Mouse (Mus musculus) megakaryocyte, embryonic 14.5 days (primary cell): ENCODE measurements around the gene Mum1l1. TPM values are rescaled to one million over a fixed set of nuclear protein-coding genes. Genes with fewer than 3 reads are reported as not detected.
"Not testable (repeated sequence)": the region's sequence is repeated elsewhere in the genome, so short reads cannot be mapped to it uniquely, and the experiment has no call there.

Experiments used
- H3K27me3 ChIP-seq: replicated peaks from 2 replicates; pipeline ENCODE3; 2012; ENCODE audit warnings: inconsistent platforms
- H3K36me3 ChIP-seq: replicated peaks from 2 replicates; pipeline ENCODE3; 2012; ENCODE audit warnings: low read length, inconsistent platforms, mixed read lengths
- H3K4me1 ChIP-seq: 2 replicates; pipeline ENCODE4 v1.6.1; 2012; ENCODE audit warnings: inconsistent platforms
- H3K4me3 ChIP-seq: replicated peaks from 2 replicates; pipeline ENCODE3; 2012; ENCODE audit warnings: moderate library complexity, mild to moderate bottlenecking, inconsistent platforms
- H3K9me3 ChIP-seq: 2 replicates; pipeline ENCODE4 v1.6.1; 2012; ENCODE audit warnings: inconsistent platforms
- FLI1 ChIP-seq: IDR thresholded peaks from 2 replicates; pipeline ENCODE4 v1.6.1; 2012; ENCODE audit warnings: low read length, inconsistent platforms, mixed read lengths
- GATA1 ChIP-seq: IDR thresholded peaks from 3 replicates; pipeline ENCODE4 v1.6.1; 2012; ENCODE audit warnings: mixed read lengths, low read length, inconsistent platforms, borderline replicate concordance
- polyA plus RNA-seq: library from polyadenylated mRNA; stranded (reverse); fragments of >175 nt; gene quantifications from 2 replicates; pipeline ENCODE4 v1.2.3, GENCODE M21; 2012; ENCODE audit warnings: low replicate concordance; ENCODE audit not compliant: insufficient read depth

Mum1l1 gene
- polyA plus RNA-seq, result not detected in 2 replicates

GRCm38 (mm10) chrX:139209829-139210225 is at the start of gene Mum1l1:
Gene Mum1l1, plus strand, starts transcription at chrX:139210042.
- Histone ChIP-seq H3K27me3 (peaks cover 10% of the 10 kb centered on the region), H3K36me3 (no peaks in the 10 kb centered on the region), H3K9me3 (no peaks in the 10 kb centered on the region), H3K4me1 (no peaks in the 10 kb centered on the region), H3K4me3 (peak within 1 kb of the TSS; percentile 82)
- no peak for TF ChIP-seq FLI1
- TF ChIP-seq GATA1, result no peak

DNA sequence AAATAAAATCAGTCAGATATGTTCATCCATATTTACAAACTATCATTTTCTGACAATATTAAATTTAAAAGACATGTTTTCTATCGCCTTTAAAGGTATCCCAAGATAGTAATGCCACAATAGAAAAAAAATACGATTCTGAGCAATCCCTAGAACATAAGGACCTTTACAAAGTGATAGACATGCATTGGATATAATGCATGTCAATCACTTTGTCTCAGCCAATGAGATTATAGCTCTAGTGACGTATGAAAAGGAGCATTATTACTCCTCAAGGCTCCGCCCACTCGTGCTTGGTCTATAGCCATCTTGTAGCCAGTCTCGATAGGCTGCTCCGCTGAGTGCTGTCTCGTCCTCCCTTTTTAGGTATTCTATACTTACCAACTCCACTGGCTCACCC is 30.9 kb upstream of the Mum1l1 start, which contains the start of gene 4933428M09Rik:
TSS of gene 4933428M09Rik (plus strand) at position 301 of the 400 bp plus-strand sequence.
- Histone ChIP-seq H3K9me3 (no peaks in the 10 kb centered on the region; the same call in 1 of the 2 replicates), H3K4me3 (no peak within 1 kb of the TSS), H3K36me3 (no peaks in the 10 kb centered on the region), H3K27me3 (peaks cover 2% of the 10 kb centered on the region), H3K4me1 (no peaks in the 10 kb centered on the region)
- no peak for TF ChIP-seq GATA1
- TF ChIP-seq FLI1, result no peak

GRCm38 (mm10) chrX:139191506-139191905 is 18.3 kb upstream of the Mum1l1 start:
- not testable (repeated sequence) for H3K4me3 ChIP-seq, H3K27me3 ChIP-seq, H3K36me3 ChIP-seq, H3K4me1 ChIP-seq, H3K9me3 ChIP-seq

DNA sequence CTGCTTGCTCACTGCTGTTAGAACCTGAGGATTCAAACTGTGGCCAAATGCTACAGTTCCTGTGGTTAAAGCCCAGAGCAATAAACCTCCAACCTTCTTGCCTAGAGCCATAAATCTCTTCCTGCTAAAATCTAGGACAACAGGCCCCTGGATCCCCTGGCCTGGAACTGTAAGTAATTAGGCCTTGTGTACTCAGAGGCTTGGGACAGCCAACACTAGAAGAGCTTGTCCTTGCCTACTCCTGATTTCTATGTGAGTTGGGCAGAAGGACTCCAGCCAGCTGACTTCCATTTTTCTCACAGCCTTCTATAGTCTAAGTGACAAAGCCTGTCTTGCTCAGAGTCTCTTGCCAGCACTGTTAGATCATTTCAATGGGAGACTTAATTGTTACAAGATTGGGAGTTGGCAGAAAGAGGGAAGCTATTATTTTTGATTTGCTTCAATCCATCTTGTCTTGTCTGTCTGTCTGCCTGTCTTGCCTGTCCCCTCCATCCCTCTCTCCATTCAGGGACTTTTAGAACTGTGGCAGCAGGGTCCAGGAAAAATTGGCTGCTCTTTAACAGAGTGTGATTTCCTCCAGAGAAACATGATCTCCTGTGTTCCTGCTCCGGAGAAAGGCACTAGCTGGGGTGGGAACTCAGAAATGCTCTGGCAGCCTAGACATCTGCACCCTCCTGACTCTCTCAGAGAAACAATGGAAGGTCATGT is 15.1 kb upstream of the Mum1l1 start:
- Histone ChIP-seq H3K4me3 (no peak overlapping the region), H3K4me1 (no peaks in the 10 kb centered on the region), H3K27me3 (peaks cover 6% of the 10 kb centered on the region), H3K9me3 (no peaks in the 10 kb centered on the region), H3K36me3 (no peaks in the 10 kb centered on the region)
- TF ChIP-seq GATA1 (no peak), FLI1 (no peak)

- H3K36me3 ChIP-seq, H3K4me1 ChIP-seq, H3K9me3 ChIP-seq, H3K27me3 ChIP-seq, H3K4me3 ChIP-seq: not testable (repeated sequence)
Measured at GRCm38 (mm10) chrX:139209191-139209828, 532 bp upstream of the Mum1l1 start.

DNA sequence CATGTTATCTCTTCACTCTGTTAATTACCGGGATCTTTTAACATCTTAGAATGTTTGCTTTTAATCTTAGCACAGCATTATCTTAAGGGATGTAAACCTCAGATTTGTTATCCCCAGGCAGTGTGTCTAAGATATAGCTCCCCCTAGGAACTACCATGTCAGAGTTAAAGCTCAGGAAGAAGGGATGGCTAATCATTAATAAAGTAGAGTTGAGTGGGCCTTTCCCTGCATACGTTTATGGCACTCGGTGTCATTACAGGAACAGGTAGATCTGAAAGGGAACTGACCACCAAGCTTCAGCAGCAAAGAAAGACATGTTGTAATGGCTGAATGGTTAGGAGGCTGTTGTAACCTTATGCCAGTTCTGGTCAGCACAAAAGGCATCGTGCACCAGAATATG is 4.9 kb downstream of the Mum1l1 start:
- no peak overlapping the region for H3K4me3 ChIP-seq
- TF ChIP-seq GATA1 (no peak), FLI1 (no peak)
- no peaks in the 10 kb centered on the region for H3K9me3 ChIP-seq
- peaks cover 13% of the 10 kb centered on the region for H3K27me3 ChIP-seq
- no peaks in the 10 kb centered on the region for H3K36me3 ChIP-seq
- no peaks in the 10 kb centered on the region for H3K4me1 ChIP-seq

DNA sequence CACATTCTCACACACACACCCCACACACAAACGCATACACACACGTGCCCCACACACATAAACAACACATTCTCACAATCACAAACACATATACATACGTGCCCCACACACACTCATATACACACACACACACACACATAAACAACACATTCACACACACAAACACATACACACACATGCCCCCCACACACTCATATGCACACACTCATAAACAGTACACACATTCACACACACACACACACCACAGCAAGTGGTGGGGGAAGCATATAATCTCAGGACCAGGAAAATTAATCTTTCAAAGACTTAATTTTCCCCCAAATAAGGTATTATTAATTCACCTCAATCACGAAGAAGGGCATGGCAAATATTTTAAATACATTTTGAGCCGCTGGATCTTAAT is 6.6 kb downstream of the Mum1l1 start:
- peaks cover 11% of the 10 kb centered on the region for H3K27me3 ChIP-seq
- no peak overlapping the region for H3K4me3 ChIP-seq

GRCm38 (mm10) chrX:139216991-139217593 is 7.2 kb downstream of the Mum1l1 start:
- H3K36me3 ChIP-seq, result no peaks in the 10 kb centered on the region
- H3K4me3 ChIP-seq, result peak overlapping the region; percentile 87
- no peaks in the 10 kb centered on the region for H3K9me3 ChIP-seq
- TF ChIP-seq GATA1, result no peak
- no peak for TF ChIP-seq FLI1
- no peaks in the 10 kb centered on the region for H3K4me1 ChIP-seq
- H3K27me3 ChIP-seq, result peaks cover 9% of the 10 kb centered on the region

More for the DNA sequence above, 6.6 kb downstream of the Mum1l1 start:
- H3K36me3 ChIP-seq, result no peaks in the 10 kb centered on the region
- no peaks in the 10 kb centered on the region for H3K9me3 ChIP-seq
- no peaks in the 10 kb centered on the region for H3K4me1 ChIP-seq
- TF ChIP-seq GATA1 (no peak), FLI1 (no peak)

- no peak for TF ChIP-seq FLI1
- TF ChIP-seq GATA1, result no peak
- H3K4me3 ChIP-seq, result peak overlapping the region; percentile 87
- H3K27me3 ChIP-seq, result peaks cover 9% of the 10 kb centered on the region
Measured at GRCm38 (mm10) chrX:139217776-139218175, 7.9 kb downstream of the Mum1l1 start.

GRCm38 (mm10) chrX:139219017-139219416 is 9.2 kb downstream of the Mum1l1 start:
- H3K9me3 ChIP-seq, result no peaks in the 10 kb centered on the region
- TF ChIP-seq GATA1 (no peak), FLI1 (no peak)
- peaks cover 4% of the 10 kb centered on the region for H3K27me3 ChIP-seq
- H3K36me3 ChIP-seq, result no peaks in the 10 kb centered on the region
- H3K4me3 ChIP-seq, result no peak overlapping the region
- no peaks in the 10 kb centered on the region for H3K4me1 ChIP-seq

More at GRCm38 (mm10) chrX:139217776-139218175, 7.9 kb downstream of the Mum1l1 start:
- no peaks in the 10 kb centered on the region for H3K9me3 ChIP-seq
- H3K4me1 ChIP-seq, result no peaks in the 10 kb centered on the region
- no peaks in the 10 kb centered on the region for H3K36me3 ChIP-seq
